Mouse (Mus musculus): ENCODE measurements around the gene Slc24a5. TPM values are rescaled to one million over a fixed set of nuclear protein-coding genes. Genes with fewer than 3 reads are reported as not detected.
A peak's percentile ranks its signal among the peaks of the same experiment; 100 is the strongest.

Slc24a5 gene
- polyA plus RNA-seq, 2 experiments from 2014 or later, result 3.4 to 12.3 TPM

DNA sequence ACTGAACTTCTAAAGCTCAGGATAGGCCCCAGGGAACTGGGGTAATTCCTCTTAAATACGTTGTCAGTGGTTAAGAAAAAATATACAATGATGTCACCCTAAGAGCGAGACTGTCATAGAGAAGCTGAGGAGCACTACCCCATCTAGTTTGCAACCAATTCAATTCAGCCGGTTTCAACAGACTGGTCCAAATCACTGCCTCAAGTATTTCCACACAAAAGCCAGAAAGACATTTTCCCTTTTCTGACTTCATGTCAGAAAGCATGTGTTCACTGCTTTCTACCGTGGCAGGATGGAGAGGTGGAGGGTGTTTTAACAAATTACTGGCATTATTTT lies 54.3 kb downstream of the Slc24a5 start:
- ATAC-seq, result peak; percentile 6

DNA sequence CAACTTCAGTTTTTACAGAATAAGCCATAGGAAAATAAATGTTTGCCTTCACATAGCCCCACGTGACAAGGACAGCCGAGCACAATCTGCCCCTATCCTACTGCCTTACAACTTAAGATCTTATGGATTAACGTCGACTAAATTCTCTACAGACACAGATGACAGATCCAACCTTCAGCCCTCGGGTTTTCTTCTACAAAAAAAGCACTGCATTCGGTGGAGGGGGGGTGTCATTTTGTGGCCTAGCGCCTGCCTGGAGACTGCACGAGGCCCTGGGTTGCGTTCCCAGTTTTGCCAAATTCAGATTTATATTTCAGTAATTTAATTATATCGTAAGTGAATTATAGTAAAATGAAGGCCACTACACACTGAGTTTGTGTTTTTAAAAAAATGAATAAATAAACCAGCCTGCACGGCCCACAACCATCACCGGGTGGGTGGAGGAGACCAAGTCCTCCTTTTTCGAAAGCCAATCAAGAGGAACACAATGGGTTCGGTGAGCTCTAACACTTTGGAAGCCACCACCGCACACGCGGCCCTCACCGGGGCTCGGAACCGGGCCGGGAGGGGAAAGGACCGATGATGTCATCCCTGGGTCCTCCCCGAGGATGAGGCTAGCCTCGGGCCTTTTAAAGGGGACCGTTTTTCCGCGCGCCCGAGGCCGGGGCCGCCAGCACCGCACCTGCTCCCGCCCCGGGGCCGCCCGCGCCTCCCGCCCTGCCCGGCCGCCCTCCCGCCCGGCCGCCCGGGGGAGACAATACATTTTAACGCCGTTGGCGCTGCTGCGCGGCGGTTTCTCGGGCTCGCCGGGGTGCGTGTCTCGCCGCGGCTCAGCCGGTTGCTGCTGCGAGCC lies 54.9 kb downstream of the Slc24a5 start:
- peak; percentile 65 for ATAC-seq

DNA sequence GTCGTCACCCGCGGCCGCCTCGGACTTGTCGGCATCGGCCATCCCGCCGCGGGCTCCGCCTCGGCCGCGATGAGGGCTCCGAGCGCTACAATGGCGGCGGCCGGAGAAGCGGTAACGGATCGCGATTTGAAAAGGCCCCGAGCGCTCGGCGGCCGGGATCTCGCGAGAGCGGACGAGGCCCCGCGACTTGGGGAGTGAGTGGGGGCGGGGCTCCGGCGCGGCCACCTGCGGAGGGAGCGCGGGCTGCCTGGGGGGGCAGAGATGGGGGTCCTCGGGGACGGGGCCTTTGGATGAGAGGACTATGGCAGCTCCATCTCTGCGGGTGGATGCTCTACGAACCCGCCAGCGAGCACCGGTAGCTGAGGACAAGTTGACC lies 55.5 kb downstream of the Slc24a5 start, which contains the start of gene Myef2:
Gene Myef2 (minus strand): TSS at position 185 of the 376 bp plus-strand sequence.
- peak; percentile 89 for ATAC-seq

DNA sequence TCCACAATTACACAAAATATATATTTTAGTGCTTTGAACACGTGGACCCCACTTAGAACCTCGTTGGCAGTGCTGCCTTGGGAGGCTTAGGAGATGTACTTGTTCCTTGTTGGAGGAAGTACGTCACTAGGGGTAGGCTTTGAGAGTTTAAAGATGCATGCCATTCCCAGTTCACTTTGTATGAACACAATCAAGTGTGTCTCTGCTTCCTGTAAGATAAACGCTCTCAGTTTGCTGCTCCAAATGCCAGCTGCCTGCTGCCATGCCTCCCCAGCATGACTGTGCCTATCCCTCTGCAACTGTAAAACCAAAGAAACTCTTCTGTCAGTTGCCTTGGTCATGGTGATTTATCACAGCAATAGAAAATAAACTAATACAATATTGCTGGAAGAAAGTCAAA lies 57.9 kb downstream of the Slc24a5 start:
- no peak for ATAC-seq

DNA sequence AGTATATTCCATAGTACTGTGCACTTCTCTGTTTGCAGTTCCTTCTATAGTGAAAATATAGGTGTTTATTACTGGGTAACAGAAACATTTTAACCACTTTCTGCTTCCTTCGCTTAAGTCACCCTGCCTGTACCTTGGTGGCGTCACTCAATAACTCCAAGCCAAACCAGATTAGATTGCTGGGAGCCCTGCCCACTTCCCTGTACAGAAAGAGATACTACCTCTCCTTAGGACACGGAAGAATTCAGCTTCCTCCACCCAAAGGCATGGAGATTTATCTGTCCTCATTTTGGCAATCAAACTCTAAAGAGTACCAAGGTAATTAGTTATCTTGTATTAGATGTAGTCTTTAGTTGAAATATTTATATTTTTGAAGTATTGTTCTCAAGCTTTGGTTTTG lies 58.9 kb downstream of the Slc24a5 start:
- ATAC-seq, result no peak

DNA sequence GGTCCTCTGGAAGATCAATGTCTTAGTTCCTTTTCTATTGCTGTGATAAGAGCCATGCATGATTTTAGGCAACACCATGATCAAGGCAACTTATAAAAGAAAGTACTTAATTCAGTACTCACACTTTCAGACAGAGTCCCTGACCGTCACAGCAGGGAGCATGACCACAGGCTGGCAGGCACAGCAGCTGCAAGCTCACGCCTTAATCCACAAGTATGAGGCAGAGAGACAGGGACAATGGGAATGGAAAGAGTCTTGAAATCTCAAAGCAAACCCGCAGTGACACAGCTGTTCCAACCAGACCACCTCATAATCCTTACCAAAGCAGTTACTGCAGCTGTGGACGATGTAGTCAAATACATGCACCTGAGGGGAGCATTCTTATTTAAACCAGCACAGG lies 66.2 kb downstream of the Slc24a5 start:
- no peak for ATAC-seq

DNA sequence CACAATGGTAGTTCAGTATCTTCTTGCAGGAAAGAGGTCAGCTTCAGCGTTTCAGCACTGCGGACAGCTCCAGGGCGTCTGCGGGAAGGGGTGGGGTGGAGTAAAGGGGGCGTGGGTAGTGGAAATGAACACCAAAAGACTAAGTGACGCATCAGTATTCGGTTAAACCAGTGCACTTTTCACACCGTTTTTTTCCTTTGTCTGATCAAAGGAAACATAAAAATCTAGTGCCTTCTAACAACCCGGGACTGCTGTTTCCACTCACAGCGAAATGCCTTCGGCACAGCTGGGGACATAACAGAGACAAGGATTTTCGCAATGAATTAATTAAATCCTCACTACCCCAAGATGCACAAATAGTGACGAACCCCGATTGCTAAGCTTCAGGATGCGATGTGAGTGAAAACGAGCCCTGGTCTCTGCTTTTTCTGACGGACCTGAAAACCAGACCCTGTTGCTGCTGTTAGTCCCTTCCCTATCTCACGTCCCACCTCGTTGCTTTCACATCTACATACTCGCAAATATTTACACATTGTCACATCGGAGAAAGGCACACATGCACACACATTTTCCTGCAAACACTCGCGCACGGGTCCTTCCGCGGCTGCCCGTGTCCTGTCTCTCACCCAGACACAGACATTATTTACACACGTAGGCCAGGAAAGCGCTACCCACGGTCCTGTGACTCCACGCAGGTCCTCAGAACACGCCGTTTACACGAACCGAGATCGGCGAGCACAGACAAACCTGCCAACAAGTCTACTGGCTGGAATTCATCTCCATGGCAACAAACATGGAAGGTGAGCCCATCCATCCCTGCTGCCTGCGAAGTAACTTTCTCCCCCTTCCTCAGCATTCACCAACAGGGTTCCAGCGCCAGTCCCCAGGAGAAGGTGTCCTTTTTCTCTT lies 68.2 kb downstream of the Slc24a5 start, which contains the start of gene Ctxn2:
Gene Ctxn2 (plus strand): TSS at position 790 of the 909 bp plus-strand sequence.
- ATAC-seq, result peak; percentile 83

DNA sequence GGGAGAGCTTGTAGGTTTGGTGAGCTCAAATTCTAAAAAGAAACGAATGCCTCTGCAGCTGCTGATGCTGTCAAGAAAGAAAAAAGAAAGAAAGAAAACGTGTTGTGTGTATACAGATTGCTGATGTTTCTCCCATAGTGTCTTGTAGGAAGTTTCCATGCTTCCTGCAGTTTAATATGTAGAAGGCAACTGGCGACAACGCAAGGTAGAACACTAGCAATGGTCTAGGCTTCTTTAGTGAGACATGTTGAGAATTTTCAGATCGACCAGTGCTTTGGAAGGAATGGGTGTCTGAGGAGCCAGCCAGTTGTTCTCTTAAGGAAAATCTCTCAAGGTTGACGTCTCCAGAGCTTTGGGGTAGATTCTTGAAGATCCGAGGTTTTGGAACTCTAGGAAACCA lies 68.9 kb downstream of the Slc24a5 start:
- ATAC-seq, result no peak

Other genes starting within 250 kb of the Slc24a5 start
- gene Myef2, start 55.5 kb downstream of the Slc24a5 start, polyA plus RNA-seq (2017; shearing (Covaris generic)), result 10 to 100 TPM; 35.9 to 38.4 TPM
- not detected for gene Ctxn2, start 68.6 kb downstream of the Slc24a5 start, polyA plus RNA-seq (2017; shearing (Covaris generic))
- gene Slc12a1, start 84.4 kb downstream of the Slc24a5 start, polyA plus RNA-seq (2017; shearing (Covaris generic)), result under 1 TPM in 1 of 2 experiments, not detected in 1; 0.17 TPM
- gene Dut, start 179.1 kb downstream of the Slc24a5 start, polyA plus RNA-seq (2017; shearing (Covaris generic)), result 10 to 100 TPM; 79.4 to 92.9 TPM

Data from activated CD4-positive, CD25-positive, alpha-beta regulatory T cell, adult 4 months (primary cell).